Mouse (Mus musculus): ENCODE data around the gene Rps16.

- TF ChIP-seq POLR2A (IDR thresholded peaks at IDR 0.05; ENCODE audit: low read depth, low read length): no peak
- TF ChIP-seq CTCF (IDR thresholded peaks at IDR 0.05; ENCODE audit: borderline replicate concordance, insufficient read depth, low read length): no peak
Measured at GRCm38 (mm10) chr7:28362441-28363060, 12.1 kb downstream of the Rps16 start.
